Mouse (Mus musculus) B cell, adult (primary cell): ENCODE data around the gene Cog8. TPM values are rescaled to one million over a fixed set of nuclear protein-coding genes. Genes with fewer than 3 reads are reported as not detected.

Experiments
- total RNA-seq: library from RNA; stranded (reverse); gene quantifications from 4 replicates; pipeline ENCODE4 v1.2.4, GENCODE M21; 2023; ENCODE audit not compliant: inconsistent age

Gene Cog8
- 39.8 to 49.1 TPM (median 46.6 TPM) in 4 replicates for total RNA-seq

DNA sequence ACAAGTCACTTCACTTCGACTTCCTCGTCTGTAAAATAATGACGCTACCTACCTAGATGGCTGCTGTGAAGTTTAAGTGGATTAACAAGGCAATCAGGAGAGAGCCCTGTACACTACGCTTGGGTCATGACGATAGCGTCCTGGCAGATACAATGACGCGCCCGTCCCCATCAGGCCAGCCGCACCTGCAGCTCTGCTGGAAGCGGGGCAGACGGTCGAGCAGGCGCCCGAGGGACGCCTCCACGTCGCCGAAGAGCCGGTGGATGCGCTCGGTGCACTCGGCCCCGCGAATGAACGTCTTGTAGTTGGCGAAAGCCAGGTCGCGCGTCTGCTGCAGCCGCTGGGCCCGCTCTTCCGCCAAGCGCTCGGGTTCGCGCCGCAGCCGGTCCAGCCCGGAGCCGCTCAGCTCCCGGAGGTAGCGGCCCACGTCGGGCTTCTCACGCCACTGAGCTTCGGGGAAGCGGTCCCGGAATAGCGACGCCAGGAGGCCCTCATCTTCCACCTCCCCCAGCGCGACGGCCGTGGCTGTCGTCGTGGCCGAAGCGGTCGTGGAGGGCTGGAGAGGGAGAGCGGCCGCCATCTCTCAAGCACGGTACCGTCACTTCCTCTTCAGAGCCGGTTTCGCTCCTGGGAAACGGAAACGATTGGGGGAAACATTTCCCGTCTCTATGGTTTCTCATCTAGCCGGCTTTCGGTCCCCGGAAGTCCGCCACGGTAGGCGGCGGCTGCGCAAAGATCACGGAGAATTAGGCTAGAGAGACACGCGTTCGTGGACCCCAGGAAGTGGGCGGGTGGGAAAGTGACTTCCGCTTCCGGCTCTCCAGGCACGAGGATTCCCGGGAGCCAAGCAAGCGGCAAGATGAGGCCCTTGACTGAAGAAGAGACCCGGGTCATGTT lies at the start of gene Cog8, which contains the start of gene Nip7:
Gene Cog8 (minus strand): TSS at position 614 of the 897 bp plus-strand sequence.
Gene Nip7 (plus strand): TSS at position 802 of the 897 bp plus-strand sequence.

GRCm38 (mm10) chr8:107096366-107097036 lies 40.0 kb upstream of the Cog8 start, which contains the start of gene Terf2:
TSS of gene Terf2 (minus strand) at chr8:107096547.

GRCm38 (mm10) chr8:107065511-107066496 lies 9.3 kb upstream of the Cog8 start, which contains the start of gene Tmed6:
TSS of gene Tmed6 (minus strand) at chr8:107065644.

GRCm38 (mm10) chr8:107048061-107048941 lies 8.2 kb downstream of the Cog8 start, which contains the start of gene Pdf:
TSS of gene Pdf (minus strand) at chr8:107048614.

GRCm38 (mm10) chr8:107030650-107031576 lies 25.6 kb downstream of the Cog8 start, which contains the start of gene Vps4a:
TSS of gene Vps4a (plus strand) at chr8:107031222.

Other genes with a start within 250 kb of the Cog8 start
- gene Has3, start 186.4 kb downstream of the Cog8 start, total RNA-seq: 0.48 to 0.96 TPM (median 0.65 TPM) in 4 replicates
- 40.5 to 44.4 TPM (median 41.5 TPM) in 4 replicates for gene Utp4, start 163.1 kb downstream of the Cog8 start, total RNA-seq
- gene Sntb2, start 120.9 kb downstream of the Cog8 start, total RNA-seq: 3.0 to 4.5 TPM (median 3.9 TPM) in 4 replicates
- gene Vps4a, start 25.5 kb downstream of the Cog8 start, total RNA-seq: 41.3 to 48.2 TPM (median 44.4 TPM) in 4 replicates
- 7.0 to 12.6 TPM (median 10.7 TPM) in 4 replicates for gene Pdf, start 8.1 kb downstream of the Cog8 start, total RNA-seq
- 58.4 to 77.6 TPM (median 63.8 TPM) in 4 replicates for gene Nip7, start 188 bp upstream of the Cog8 start, total RNA-seq
- 0.86 to 1.6 TPM (median 1.2 TPM) in 3 of 4 replicates, not detected in the other for gene Tmed6, start 9.0 kb upstream of the Cog8 start, total RNA-seq
- 60.3 to 67.5 TPM (median 63.5 TPM) in 4 replicates for gene Terf2, start 39.9 kb upstream of the Cog8 start, total RNA-seq
- 29.7 to 34.0 TPM (median 31.5 TPM) in 4 replicates for gene Cyb5b, start 94.0 kb upstream of the Cog8 start, total RNA-seq
- gene Nfat5, start 236.8 kb upstream of the Cog8 start, total RNA-seq: 90.5 to 123 TPM (median 109 TPM) in 4 replicates